Mouse (Mus musculus) lung, postnatal 14 days (tissue): ENCODE measurements around the gene Arfgef3.

ENCODE experiments used
- DNase-seq: peaks from one replicate; pipeline ENCODE4 v3.0.0; 2021

Arfgef3 gene

GRCm38 (mm10) chr10:18743286-18744142, at the start of gene Arfgef3:
Gene Arfgef3 (minus strand): TSS chr10:18743949.
- DNase-seq = peak; percentile 63

DNA sequence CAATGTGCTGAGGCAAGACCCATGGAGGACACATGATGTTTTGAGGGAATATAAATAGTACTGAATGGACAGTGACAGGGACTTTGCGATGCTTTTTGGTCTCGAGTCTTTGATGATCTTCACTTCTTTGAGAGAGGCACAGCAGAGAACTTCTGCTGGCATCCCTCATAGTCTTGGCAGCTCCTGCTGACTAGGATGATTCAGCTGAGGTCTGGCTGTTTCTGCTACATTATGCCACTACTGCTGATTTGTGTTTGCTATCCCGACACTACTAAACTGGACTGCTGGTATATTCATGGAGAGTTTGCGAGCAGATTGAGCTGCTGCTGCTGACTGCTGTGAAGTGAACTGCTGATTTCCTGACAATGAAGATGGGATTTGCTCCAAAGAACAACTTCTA, 46.3 kb upstream of the Arfgef3 start:
- no peak for DNase-seq

DNA sequence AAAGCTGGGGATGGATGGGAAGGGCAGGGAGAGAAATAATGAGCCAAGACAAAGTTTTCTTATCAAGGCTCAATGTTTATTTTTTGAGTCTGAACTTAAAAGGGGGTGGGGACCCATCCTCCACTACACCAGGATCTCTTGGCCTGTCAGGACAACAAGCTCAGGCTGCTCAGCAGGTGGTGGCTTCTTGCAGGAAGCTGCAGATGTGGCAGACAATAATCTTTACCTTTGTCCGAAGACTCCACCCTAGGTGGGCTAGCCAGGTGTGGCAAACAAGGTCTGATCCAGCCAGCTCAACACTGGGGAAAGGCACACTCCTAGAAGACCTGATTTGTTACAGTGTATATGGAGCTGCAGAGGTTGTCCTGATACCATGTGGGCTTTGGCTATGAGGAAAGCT, 44.9 kb upstream of the Arfgef3 start:
- DNase-seq = no peak

GRCm38 (mm10) chr10:18786693-18787092, 42.9 kb upstream of the Arfgef3 start, which contains the start of gene Gm4922:
Gene Gm4922 (minus strand): TSS chr10:18786793.
- no peak for DNase-seq

DNA sequence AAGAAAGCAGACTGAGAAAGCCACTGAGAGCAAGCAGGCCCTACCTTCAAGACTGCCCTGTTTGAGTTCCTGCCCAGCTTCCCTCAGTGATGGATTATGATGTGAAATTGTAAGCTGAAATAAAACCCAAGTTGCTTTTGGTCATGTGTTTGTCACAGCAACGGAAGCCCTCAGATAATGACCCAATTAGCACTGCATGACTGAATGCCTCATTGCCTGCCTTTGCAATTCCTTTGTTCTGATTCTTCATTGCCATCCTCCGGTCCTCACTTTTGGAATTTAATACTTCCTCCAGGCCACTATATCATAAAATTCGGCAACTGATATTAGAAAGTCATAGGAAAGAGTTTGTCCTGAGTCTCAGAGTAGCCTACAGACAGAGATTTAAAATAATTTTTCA, 33.8 kb upstream of the Arfgef3 start:
- no peak for DNase-seq

DNA sequence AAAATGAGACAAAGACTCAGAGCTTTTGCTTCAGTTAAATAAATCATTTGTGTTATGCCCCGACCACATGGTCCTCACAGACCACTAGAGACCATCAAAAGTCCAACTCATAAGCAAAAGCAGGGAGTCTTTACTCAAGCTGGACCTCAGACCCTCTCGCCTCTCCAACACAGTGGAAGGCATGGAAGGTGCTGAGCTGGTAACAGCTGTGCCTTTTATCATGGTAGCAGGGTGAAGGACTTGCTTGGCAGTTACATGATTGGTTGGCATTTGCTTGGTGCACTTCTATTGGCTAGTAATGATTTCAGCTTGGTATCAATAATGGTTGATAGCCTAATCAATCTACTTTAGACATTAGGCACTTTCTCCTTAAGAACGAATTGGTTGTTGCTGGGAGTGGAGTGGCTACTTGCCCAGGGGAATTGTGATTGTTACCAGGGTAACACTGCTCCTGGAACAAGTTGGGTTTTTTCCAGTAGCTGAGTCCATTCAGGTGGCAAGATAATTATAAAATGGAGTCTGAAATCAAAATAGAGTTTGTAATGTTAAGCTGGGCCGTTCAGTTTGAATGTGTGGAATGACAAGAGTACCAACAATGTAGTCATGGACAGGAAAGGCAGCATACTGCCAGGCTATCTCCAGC, 28.9 kb upstream of the Arfgef3 start:
- DNase-seq = no peak

- DNase-seq = no peak
Measured at GRCm38 (mm10) chr10:18769909-18770308, 26.2 kb upstream of the Arfgef3 start.

GRCm38 (mm10) chr10:18760241-18760640, 16.5 kb upstream of the Arfgef3 start:
- DNase-seq = peak; percentile 44

DNA sequence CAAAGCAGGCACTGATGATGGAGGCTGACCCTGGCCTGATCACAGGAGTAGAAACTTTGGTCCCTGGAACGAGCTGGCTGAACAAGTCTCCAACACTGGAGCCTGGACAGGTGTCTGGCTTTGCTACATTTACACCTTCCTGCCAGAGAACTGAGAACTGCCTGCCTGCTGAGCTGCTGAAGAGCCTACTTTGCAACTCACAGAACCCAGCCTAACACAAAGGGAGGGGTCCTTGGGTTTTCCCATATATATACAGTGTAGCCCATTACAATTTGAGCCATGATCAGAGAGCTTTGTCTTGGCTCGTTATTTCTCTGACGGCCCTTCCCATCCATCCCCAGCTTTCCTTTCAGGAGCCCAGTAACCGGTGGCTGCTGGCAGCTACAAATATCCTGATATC, 6.3 kb upstream of the Arfgef3 start:
- DNase-seq = no peak

GRCm38 (mm10) chr10:18742086-18742485, 1.7 kb downstream of the Arfgef3 start:
- DNase-seq = no peak

DNA sequence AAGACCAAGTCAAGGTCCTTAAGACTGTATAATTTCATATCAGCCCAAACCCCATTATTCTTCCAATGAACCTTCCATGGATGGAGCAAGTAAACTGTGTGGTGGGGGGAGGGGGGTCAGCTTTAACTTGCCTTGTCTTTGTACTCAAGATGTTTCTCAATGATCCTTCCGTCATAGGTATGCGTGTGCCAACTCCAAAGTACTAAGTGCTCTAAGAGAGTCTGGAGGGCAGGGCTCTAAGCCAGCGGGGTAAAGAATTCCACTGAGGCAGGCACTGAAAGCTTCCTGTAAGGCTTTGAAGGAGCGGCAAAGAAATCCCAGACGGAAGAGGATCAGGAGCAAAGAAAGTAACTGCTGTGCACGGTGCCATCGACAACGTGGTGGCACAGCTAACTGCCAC, 2.7 kb downstream of the Arfgef3 start:
- peak; percentile 44 for DNase-seq

DNA sequence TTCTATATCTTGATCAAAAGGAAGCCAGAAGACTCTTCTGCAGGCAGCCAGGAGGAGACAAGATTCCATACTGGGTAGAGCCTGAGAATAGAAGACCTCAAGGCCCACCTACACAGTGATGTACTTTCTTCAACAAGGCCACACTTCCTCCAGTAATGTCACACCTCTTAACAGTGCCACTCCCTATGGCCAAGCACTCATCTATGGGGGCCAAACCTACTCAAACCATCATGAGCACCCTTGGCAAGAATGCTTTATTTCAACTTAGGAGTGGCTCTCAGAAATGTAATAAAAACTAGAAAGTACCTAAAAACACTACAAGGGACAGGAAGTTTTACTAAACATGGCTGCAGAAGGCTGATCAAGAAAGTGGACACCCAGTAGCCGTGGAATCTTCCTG, 15.2 kb downstream of the Arfgef3 start:
- DNase-seq = no peak

GRCm38 (mm10) chr10:18711436-18711835, 32.3 kb downstream of the Arfgef3 start:
- no peak for DNase-seq

DNA sequence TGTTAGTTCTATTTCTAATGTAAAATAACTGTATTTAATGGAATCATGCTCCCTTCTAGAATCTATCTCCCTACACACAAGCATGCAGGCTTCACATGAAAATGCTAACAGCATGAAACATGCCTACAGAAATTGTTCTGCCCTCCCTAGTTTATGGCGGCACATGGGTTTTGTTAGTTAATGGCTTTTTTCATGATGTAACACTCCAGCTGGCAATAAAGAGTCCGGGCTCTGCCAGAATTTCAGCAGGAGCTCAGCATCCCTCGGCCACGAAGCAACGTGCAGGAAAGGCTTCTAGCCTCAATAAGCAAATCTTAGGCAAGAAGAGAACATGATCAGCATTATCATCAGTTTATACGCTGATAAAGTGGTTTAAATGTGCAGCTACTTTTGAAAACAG, 32.8 kb downstream of the Arfgef3 start:
- DNase-seq = no peak

- DNase-seq = no peak
Measured at GRCm38 (mm10) chr10:18709836-18710235, 33.9 kb downstream of the Arfgef3 start.

GRCm38 (mm10) chr10:18708641-18709040, 35.1 kb downstream of the Arfgef3 start:
- DNase-seq = no peak

GRCm38 (mm10) chr10:18704393-18705120, 39.2 kb downstream of the Arfgef3 start:
- no peak for DNase-seq

GRCm38 (mm10) chr10:18701517-18701916, 42.2 kb downstream of the Arfgef3 start:
- no peak for DNase-seq

GRCm38 (mm10) chr10:18700117-18700516, 43.6 kb downstream of the Arfgef3 start:
- DNase-seq = peak; percentile 4

DNA sequence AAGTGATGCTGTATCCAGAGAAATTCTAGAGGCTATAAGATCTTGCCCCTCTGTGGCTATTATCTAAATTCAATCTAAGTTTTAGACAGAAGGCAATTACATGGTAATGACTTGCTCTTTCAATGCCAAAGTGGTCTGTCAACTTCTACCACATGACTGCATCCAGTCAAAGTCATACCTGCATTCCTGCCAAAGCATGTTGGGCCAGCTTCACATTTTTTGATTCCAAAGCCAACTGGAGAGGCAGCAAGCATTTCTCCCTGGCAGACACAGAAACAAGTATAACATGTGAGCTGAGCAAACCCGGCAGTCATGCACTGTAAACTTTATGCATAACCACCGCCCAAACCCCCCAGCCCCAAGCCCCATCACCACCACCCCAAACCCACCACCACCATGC, 44.6 kb downstream of the Arfgef3 start:
- no peak for DNase-seq

- no peak for DNase-seq
Measured at GRCm38 (mm10) chr10:18696461-18696860, 47.3 kb downstream of the Arfgef3 start.

- DNase-seq = no peak
Measured at GRCm38 (mm10) chr10:18688234-18688633, 55.5 kb downstream of the Arfgef3 start.

- no peak for DNase-seq
Measured at GRCm38 (mm10) chr10:18681385-18681954, 62.3 kb downstream of the Arfgef3 start.
